Mouse (Mus musculus): ENCODE measurements around the gene Eif3k.

GRCm38 (mm10) chr7:29029690-29030656 is 48.3 kb upstream of the Eif3k start:
- TF ChIP-seq CTCF (IDR thresholded peaks at IDR 0.05; ENCODE audit: control insufficient read depth, insufficient read depth, insufficient replicate concordance, low read depth, low read length) (no peak), POLR2A (IDR thresholded peaks at IDR 0.05; ENCODE audit: control insufficient read depth, low read depth, low read length) (no peak)

Data from testis, adult 2 months (tissue).